Mouse (Mus musculus): Measurements from ENCODE around the gene Slc17a7.
A peak's percentile ranks its signal among the peaks of the same experiment; 100 is the strongest.

Slc17a7 gene

DNA sequence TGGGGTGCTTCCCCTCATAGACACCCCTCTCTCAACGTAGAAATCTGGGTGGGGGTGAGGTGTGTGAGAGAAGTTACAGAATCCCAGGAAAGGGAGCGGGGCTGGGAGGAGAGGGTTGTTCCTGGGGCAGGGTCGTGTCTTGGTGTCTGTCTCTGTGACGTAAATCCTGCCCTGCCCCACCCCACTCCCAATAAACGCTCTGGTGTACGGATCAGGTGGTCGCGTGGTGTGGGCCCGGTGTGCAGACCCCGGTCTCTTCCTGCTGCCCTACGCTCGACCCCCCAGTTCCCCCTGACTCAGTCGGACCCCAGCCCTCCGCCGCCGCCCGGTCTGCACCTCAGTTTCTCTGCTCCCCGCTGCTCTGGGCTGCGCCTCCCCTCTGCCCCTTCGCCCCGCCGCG lies 12.2 kb downstream of the Slc17a7 start:
- no peak for DNase-seq (ENCODE audit: low spot score)

DNA sequence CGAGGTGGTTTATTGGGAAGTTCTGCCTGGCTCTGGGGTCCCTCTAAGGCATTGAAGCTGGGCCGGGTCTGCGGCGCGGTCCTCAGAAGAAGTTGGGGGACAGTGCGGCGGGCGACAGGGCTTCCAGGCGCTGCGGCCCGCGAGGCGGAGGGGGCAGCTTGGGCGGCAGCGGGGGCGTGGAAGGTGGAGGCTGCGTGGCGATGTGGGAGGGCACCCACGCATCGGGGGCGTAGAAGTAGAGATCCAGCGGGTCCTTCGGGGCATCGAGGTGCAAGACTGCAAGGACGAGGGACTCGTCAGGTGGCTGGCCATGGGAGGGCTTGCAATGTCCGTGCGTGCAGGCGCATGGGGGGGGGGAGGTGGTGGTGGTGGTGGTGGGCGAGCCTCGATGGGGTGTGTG lies 12.6 kb downstream of the Slc17a7 start:
- no peak for DNase-seq (ENCODE audit: low spot score)

DNA sequence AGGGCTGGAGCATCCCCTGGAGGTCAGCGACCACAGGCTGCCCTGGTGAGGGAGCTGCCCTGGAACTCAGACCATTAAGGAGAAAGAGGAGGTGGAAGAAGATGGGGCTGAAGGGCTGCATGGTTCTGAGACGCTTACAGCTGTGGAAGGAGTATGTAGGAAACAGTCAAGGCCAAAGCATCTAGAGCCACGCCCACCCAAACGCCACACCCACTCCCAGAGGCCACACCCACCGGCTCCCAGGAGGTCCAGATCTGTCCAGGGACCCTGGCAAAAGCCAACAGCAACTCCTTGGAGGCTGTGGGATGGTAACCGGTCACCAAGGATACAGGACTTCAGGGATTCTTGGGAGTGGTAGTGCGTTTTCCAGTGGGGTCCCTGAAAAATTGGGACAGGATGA lies 14.8 kb downstream of the Slc17a7 start:
- DNase-seq (ENCODE audit: low spot score), result no peak

DNA sequence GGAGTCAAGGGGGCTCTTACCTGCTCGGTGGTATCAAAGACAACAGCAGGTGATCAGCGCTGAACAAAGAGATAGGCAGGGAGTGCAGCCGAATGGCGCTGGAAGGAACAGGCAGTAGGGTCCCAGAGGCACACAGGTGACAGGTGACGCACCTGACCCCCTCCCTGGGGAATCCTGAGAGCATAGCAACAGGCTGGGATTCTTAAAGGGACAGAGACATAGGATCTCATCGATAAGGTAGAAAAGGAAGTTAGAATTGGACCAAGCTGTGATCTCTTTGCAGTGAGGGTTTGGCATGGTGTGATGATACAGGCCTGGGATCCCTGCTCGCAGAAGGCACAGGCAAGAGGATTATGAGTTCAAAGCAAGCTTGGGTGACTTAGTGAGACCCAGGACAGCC lies 15.7 kb downstream of the Slc17a7 start, which contains the start of gene Gfy:
Gene Gfy (minus strand): TSS at position 101 of the 400 bp plus-strand sequence.
- no peak for DNase-seq (ENCODE audit: low spot score)

DNA sequence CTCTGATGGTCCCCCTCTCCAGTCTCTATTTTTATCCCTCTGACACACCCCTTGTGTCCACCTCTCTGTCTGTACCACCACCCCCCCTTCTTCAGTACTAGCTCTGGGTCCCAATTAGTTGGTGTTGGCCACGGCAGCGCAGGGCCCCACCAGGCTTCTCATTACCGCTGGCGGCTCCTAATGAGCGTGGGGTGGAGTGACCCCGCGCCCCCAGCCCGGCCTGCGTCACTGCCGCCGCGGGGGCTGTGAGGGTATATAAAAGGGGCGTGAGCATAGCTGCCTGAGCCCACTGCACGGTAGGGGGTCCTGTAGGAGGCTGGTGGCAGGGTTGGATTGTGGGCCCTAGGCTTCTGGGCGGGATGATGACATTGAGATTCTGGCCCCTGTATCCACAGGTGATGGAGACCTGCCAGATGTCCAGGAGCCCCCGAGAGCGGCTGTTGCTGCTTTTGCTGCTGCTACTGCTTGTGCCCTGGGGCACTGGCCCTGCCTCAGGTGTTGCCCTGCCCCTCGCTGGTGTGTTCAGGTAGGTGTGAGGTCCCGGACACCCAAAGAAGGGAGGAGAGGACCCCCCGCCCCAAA lies 17.2 kb downstream of the Slc17a7 start, which contains the start of gene Pth2:
Gene Pth2 (plus strand): TSS at position 100 of the 582 bp plus-strand sequence.
- no peak for DNase-seq (ENCODE audit: low spot score)

DNA sequence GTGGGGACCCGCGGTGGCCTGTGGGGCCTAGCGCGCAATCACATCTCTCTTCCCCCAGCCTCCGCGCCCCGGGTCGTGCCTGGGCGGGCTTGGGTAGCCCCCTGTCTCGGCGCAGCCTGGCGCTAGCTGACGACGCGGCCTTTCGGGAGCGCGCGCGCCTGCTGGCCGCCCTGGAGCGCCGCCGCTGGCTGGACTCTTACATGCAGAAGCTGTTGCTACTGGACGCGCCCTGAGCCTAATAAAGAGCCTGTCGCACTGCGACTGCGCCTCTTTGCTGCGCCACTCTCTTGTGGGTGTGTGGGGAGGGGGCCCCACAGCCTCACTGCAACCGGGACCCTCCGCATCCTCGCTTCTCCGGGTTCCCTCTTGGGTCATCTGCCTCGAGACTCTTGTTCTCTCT lies 17.8 kb downstream of the Slc17a7 start:
- no peak for DNase-seq (ENCODE audit: low spot score)

DNA sequence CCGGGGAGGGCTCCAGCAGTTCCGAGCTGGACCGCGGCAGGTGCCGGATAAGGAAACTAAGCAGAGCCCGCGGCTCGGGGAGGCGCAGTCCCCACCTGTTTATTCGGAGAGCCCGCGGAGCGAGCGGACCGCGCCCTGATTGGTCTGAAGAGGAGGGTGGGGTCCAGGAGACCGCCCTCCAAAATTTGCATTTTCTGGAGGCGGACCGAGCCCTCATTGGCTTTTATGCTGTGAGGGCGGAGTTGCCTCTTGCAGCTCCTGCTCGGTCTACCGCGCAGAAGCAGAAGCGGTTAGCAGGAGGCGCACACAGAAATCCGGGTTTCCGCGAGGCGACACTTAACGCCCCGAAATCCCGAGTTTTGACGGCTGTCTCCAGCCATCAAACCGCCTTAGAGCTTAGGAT lies 18.5 kb downstream of the Slc17a7 start:
- DNase-seq (ENCODE audit: low spot score), result peak; percentile 85

DNA sequence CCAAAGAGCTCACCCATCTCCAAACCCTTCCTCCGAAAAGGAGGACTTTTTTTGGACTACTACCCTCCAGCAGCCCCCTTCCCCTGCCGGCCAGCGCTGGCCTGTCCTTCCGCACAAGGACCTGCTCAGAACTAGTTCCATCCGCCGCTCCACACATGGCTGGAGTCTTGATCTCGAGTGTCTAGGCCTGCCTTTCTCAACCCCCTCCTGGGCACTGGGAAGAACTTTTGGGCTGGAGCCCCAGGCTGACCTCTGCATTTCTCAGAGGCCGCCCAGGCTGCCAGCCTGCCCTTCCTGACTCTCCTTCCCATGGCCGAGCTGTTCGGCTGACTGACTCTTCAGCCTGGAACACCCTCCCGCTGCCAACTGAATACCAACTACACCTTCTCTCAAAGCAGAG lies 18.9 kb downstream of the Slc17a7 start:
- DNase-seq (ENCODE audit: low spot score), result no peak

DNA sequence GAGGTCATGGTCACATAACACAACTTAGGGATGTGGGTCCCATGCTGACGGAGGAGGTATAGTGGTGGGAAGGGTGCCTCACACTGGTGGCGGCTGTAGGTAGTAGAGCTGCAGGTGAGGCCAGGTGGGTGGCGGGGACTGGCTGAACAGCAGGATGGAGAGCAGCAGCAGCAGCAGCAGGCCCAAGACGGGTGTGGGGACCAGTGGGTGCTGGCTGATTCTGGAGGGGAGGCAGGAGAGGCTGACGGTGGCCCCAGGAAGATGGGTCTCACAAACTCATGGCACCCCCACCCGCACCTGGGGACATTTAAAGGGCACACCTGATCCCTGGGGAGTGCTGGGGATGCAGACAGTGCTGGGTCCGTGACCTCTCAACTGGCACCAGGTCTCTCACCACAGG lies 19.9 kb downstream of the Slc17a7 start:
- DNase-seq (ENCODE audit: low spot score), result no peak

DNA sequence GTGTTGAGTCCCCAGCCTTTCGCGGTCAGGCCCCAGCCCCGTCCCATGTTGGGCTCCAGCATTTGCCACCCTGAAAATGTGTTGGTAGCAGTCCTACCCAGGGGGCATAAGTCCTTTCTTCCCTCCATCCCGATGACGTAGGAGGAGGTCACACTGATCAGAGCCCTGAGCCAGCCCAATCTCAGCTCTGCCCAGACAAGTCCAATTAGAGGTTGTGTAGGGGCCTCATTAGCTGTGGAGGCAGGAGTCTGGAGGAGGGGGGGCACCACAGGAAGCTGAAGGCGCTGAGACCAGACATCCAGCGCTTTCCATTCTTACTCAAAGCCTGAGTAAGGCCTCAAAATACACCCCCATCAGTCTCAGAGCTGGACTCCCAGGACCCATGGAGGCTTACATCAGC lies 22.2 kb downstream of the Slc17a7 start:
- DNase-seq (ENCODE audit: low spot score), result no peak

DNA sequence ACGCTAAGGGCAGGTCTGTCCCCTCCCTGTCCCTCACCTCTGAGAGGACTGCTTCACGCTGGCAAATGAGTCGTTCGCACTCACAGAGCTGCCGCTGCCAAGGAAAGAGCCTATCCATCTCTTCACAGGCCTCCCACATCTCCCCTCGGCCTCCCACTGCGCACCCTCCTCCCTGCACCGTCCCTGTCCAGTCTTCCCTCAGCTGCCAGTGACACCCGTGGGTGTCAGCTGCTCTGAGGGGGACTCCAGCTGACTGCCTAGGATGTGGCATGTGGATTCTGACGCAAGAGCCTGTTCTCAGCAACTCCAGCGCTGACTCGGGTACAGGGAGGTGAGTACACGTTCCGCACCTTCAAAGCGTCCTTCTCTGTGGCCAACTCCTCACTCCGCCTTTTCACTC lies 25.9 kb downstream of the Slc17a7 start:
- no peak for DNase-seq (ENCODE audit: low spot score)

DNA sequence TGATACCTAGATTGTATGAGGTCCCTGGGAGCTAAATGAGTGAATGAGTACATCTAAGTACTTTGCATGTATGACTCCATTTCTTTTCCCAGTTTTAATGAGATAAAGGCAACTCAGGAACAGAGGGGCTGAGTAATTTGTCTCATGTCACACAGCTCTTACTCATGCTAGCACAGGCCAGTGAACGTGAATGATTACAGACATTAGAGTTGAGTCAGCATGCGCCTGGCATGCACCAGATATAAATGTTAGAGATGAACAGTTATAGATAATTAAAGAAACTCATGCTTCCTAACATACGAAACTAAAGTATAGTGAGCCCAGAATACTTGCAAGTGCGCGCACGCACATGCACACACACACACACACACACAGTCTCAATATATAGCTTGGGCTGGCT lies 26.4 kb downstream of the Slc17a7 start:
- no peak for DNase-seq (ENCODE audit: low spot score)

DNA sequence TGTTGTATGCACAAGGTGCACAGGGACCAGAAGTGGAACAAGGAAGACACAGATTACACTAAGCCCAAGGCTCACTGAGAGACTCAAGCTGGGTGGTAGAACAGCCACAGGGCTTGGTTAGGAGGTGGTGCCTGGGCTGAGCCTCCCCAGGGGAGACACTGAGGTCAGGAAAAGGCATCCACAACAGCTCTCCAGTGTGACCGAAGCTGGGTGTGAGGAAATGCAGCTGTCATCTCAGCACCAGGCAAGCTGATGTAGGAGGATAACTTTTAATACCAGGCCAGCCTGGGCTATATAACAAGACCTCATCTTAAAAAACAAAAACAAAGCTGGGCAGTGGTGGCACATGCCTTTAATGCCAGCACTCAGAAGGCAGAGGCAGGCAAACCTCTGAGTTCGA lies 27.4 kb downstream of the Slc17a7 start:
- DNase-seq (ENCODE audit: low spot score), result no peak

DNA sequence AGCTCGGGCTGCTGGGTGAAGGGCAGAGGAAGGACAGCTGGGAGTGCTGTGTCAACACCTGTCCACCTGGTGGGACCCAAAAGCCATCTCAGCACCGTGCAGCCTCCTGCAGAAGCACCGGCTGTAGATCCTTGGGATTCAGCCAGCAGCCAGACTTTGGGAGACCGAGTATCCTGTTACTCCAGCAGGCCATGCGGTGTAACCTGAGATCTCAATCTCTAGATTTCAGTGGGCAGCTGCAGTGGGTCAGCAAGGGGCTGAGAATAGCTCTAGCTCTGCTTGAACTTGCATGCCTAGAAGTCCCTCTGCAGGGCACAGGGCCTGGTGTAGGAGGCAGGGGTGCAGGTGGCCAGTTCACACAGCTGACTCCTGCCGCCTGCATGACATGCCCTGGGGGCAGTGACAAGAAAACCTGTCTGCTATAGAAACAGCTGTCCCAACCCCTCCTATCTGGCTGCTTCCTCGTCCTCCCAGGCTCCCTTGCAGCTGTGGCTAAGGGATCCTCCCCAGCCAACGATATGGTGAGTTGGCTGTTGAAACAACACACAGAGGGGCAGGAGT lies 28.1 kb downstream of the Slc17a7 start:
- no peak for DNase-seq (ENCODE audit: low spot score)

DNA sequence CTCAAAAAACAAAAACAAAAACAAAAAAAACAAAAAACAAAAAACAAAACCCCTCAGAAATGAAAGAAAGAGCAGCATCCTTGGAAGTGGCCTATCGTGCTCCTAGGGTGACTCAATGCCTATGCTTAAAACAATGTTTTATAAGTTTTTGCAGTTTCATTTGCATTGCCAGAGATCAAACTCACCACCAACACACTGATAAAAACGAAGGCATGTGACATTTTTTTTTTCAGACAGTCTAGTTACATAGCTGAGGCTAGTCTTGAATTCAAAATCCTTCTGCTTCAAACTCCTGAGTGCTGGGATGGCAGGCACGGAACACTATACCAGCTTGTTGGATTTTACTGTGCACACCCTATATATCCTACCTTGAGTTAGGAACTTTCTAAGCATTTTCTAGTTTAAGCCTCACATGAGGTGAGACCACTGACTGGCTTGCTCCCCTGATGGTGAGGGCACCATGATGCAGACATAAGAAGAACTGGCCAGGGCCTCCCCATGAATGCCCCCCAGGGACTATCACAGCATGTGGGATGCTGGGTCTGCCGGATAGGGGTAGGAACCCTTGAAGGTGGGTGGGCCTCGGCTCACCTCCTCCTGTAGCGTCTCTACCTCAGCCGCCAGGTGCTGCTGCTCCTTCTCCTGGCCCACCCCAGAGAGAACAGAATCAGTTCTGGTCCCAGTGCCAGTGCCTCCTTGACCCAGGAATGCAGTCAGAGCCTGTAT lies 29.0 kb downstream of the Slc17a7 start:
- DNase-seq (ENCODE audit: low spot score), result no peak

DNA sequence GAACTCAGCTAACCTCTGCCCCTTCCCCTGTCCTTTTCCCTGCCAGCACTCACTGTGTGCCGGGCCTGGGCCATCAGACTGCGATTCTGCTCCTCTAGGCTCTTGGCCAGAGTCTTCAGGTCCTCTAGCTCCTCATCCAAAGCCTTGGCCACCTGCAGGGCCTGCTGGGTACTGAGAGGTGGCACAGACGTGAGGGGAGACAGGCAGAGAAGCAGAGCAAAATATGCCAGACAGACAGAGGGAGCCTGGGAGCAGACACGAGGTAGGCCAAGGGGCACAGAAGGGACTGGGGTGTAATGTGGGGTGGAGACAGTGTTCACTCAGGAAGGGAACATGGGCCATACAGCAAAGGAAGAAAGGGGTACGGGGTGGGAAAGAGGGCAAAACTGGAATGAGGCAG lies 29.7 kb downstream of the Slc17a7 start:
- DNase-seq (ENCODE audit: low spot score), result no peak

DNA sequence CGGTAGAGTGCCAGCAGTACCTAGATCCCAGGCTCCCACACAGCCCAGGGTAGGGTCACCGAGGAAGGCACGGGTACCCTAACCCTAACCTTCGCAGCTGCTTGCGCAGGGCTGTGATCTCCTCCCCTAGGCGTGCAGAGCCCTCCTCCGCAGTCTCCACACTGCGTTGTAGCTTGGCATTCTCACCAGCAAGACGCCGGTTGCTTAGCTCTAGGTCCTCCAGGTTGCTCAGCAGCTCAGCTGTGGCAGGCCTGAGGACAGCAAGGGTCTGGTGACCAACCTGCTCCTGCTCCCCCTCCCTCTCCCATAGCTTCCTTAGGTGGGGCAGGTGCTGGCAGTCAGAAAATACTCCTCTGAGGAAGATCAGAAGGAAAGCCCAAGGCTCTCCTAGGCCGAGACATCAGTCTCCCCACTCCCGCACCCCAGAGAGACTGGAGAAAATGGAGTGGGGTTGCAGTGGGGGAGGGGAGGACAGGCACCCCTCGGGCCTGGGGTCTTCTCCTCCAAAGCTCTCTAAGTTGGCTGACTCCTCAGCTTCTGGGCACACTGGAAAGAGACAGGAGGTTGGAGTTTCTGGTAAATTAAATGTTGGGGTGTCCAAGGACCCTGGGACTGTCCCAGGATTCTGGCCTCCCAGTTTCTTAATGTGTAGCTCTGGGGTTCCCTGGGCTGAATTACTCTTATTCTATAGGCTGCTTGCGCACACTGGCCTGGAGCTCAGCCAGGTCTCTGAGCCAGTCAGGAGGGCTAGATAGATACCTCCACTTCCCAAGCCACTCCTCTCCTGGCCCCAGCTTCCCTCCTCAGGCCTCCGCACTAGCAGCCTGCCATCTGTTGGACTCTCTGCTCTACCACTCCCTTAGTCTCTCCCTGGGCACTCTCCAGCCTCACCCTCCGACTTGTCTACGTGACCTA lies 30.4 kb downstream of the Slc17a7 start:
- DNase-seq (ENCODE audit: low spot score), result no peak

DNA sequence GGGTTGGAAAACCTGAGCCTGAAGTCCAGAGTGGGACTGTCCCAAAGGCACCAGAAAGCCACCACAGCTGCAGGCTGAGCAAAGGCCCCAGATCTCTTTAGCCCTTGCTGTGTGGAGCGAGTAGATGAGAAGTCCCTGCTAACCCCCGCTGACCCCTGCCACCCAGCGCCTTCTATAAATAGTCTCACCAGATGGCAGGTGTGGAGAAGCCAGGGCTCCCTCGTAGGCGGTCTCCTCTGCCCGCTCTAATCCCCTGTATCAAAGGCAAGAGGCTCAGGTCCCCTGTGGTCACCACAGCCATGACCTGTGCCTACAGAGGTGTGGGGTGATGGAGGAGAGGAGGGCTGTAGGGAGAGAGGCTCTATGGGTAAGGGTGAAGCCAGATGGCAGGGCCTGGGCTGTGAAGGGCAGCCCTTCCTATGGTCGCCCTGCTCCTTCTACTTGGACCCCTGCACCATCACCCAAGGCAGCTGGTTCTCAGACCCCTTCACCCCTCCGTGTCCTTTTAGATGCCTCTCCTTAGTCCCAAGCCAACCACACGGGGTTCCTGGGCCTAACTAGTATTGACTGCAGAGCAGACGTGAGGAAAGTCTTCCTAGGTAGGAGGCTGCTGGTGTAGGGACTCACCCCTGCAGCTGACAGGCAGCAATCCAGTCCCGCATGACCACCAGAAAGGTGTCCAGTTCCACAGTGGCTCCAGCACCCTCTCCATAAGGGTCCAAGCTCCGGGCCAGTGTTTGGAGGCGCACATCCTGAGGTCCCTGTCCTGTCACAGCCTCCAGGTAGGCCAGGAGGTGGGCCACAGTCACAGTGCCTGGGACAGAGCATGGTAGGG lies 31.8 kb downstream of the Slc17a7 start:
- DNase-seq (ENCODE audit: low spot score), result no peak

DNA sequence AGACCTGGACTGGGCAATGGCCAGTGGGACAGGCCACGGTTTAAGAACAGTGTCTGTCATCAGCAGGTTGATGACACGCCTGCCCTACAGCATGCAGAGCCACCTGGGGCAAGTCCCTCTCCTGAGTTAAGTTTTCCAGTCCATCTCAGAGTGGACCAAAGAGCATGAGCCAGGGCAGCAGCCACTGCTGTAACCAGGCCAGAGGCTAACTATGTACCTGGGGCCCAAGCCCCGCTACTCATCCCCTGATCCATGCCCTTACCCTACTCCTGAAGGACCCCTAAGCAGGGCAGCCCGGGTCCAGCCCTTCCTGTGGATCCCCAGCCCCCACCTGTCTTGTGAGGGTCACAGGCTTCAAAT lies 32.4 kb downstream of the Slc17a7 start:
- DNase-seq (ENCODE audit: low spot score), result no peak

DNA sequence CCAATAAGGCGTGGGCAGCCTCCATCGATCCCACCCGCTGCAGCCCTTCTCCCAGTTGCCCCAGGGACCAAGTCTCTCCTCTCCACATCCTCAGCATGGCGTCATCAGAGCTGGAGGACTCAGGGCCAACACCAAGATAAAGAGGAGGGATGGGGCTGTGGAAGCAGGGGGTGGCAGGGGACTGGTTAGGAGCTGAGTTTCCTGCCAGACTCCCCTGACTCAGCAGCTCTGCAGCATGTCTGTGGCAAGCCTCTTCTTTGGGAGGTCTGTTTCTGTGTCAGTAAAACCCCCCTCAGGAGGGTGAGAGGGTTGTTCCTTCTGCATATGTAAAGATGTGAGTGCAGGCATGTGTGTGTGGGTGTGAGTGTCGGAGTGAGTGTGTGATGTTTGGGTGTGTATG lies 33.2 kb downstream of the Slc17a7 start:
- no peak for DNase-seq (ENCODE audit: low spot score)

DNA sequence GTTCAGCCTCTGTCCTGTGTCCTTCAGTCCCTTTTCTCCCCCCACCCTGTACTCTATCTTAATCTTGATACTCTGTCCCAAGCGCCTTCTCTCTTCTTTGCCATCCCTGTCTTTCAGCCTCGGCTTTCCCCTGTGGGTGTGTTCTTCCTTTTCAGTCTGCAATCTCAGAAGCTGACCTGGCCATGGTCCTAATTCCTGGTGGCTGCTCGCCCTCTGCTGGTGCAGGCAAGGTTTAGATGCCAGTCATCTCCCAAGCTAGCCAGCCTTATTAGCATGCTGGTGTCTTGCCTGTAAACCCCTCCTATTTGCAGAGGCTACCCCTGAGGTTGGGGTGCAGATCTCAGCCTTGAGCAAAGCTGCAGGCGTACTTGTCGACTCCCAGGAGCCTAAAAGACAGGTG lies 34.7 kb downstream of the Slc17a7 start:
- DNase-seq (ENCODE audit: low spot score), result peak; percentile 75

DNA sequence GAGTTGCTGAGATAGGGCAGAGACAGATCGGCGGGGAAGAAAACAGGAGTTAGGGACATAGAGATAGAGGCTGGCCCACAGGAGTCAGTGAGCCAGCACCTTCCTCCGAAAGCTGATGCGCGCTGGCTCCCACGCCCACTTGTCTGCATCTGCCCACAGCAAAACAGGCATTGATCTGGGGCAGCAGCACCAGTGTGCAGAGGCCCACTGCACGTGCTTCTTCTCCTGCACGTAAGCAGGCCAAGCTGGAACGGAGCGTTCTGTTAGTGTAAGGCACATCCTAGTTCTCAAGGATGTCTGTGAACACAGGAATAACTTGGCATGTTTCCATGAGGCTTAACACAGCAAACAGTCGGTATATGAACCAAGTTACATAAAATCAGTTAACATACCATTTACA lies 35.2 kb downstream of the Slc17a7 start:
- no peak for DNase-seq (ENCODE audit: low spot score)
